Mouse (Mus musculus) liver, embryonic 15.5 days (tissue): ENCODE measurements around the gene App. TPM values are rescaled to one million over a fixed set of nuclear protein-coding genes. Genes with fewer than 3 reads are reported as not detected.
A peak's percentile ranks its signal among the peaks of the same experiment; 100 is the strongest.

Experiments used
- ATAC-seq: fragments of 200-750 bp; cut with Nextera tagmentation; 2 replicates; pipeline ENCODE4 v1.8.0; 2017; ENCODE audit warnings: moderate number of reproducible peaks, mild to moderate bottlenecking, moderate library complexity; ENCODE audit not compliant: insufficient read depth
- H3K27ac ChIP-seq: fragments of 300-500 bp; sonication (generic); replicated peaks from 2 replicates; pipeline ENCODE4 v1.5.1; 2015; ENCODE audit warnings: mild to moderate bottlenecking, inconsistent platforms
- H3K27me3 ChIP-seq: fragments of 300-500 bp; sonication (generic); 2 replicates; pipeline ENCODE4 v1.6.1; 2015; ENCODE audit warnings: mild to moderate bottlenecking, inconsistent platforms
- H3K36me3 ChIP-seq: fragments of 300-500 bp; sonication (generic); replicated peaks from 2 replicates; pipeline ENCODE4 v1.6.1; 2015; ENCODE audit warnings: moderate library complexity, mild to moderate bottlenecking, inconsistent platforms
- H3K4me1 ChIP-seq: fragments of 300-500 bp; sonication (generic); replicated peaks from 2 replicates; pipeline ENCODE4 v1.6.1; 2015; ENCODE audit warnings: inconsistent platforms
- H3K4me2 ChIP-seq: fragments of 300-500 bp; sonication (generic); 2 replicates; pipeline ENCODE4 v1.6.1; 2015; ENCODE audit warnings: moderate library complexity, mild to moderate bottlenecking, inconsistent platforms
- H3K4me3 ChIP-seq: fragments of 300-500 bp; sonication (generic); replicated peaks from 2 replicates; pipeline ENCODE4 v1.5.1; 2015; ENCODE audit warnings: mild to moderate bottlenecking, inconsistent platforms
- H3K9ac ChIP-seq: fragments of 300-500 bp; sonication (generic); 2 replicates; pipeline ENCODE4 v1.6.1; 2015; ENCODE audit warnings: moderate library complexity, mild to moderate bottlenecking, inconsistent platforms
- H3K9me3 ChIP-seq: fragments of 300-500 bp; sonication (generic); replicated peaks from 2 replicates; pipeline ENCODE4 v1.6.1; 2016; ENCODE audit warnings: inconsistent platforms
- whole genome bisulfite sequencing: fragments of 180-500 bp; shearing (Covaris S2); methylation state at CpG from one replicate; pipeline ENCODE4 v1.1.7; 2015; ENCODE audit warnings: mixed read lengths; ENCODE audit not compliant: insufficient replicate concordance; 5-methylcytosine and 5-hydroxymethylcytosine counted together
- polyA plus RNA-seq: library from polyadenylated mRNA; unstranded; fragments of >200 nt; fragmentation: Nextera tagmentation; extraction: Ambion mirVana; gene quantifications from 2 replicates; pipeline ENCODE4 v1.2.1, GENCODE M21; 2015

The App gene
- 17.8 and 19.5 TPM in 2 replicates for polyA plus RNA-seq

DNA sequence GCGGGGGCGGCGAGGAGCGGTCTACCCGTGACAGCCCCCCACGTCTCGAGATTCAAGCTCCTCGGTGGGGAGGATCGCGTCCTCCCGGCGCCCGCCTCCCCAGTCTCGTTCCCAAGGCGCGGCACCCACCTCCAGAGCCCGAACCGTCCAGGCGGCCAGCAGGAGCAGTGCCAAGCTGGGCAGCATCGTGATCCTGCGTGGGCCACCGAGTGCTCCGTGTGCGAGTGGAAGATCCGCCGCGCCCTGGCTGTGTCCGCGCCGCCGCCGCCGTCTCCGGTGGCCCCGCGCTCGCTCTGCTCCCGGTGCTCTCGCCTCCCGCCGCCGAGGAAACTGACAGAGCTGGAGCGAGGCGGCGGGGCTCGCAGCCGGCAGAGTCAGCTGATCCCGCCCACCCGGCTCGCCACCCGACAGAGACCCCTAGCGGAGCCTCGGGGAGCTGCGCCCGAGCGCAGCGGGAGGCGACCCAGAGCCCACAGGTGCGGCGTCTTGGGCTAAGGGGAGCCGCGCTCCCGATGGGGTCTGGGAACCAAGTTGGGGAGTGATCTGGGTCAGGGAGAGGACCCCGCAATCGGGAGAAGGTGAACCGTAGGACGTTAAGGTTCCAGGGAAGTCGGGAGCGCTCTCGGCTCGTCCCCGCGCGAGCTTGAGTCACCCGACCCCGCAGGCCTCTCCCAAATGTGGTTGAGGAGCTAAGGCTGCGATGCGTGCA lies at the start of gene App:
Gene App (minus strand): TSS at position 394 of the 709 bp plus-strand sequence.
- peak; percentile 78 for ATAC-seq
- H3K27me3 ChIP-seq: peaks cover 35% of the 10 kb centered on the region
- H3K4me3 ChIP-seq: peak within 1 kb of the TSS; percentile 66
- H3K9me3 ChIP-seq: no peaks in the 10 kb centered on the region
- H3K27ac ChIP-seq: peak within 1 kb of the TSS; percentile 24
- H3K36me3 ChIP-seq: no peaks in the 10 kb centered on the region
- WGBS: under 1% methylated on average over 77 of the region's 78 CpGs
- H3K4me1 ChIP-seq: peaks cover 11% of the 10 kb centered on the region
- H3K9ac ChIP-seq: peak within 1 kb of the TSS; percentile 58
- peak within 1 kb of the TSS; percentile 85 for H3K4me2 ChIP-seq

DNA sequence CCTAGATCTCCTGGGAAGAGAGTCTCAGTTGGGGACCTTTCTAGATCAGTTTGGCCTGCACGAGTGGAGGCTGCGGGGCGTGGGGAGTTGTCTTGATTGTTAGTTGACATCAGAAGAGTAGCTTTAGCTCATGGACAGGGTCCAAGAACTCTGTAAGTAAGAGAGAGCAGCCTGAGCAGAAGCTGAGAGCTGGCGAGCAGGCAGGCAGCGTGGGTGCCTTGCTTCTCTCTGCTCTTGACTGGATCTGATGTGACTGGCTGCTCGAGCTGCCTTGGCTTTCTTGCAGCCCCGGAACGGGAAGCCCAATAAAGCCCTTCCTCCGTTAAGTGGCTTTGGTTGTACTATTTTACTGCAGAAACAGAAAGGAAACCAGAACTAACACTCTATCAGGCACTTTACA lies 42.3 kb upstream of the App start:
- H3K4me1 ChIP-seq: no peaks in the 10 kb centered on the region
- no peaks in the 10 kb centered on the region for H3K36me3 ChIP-seq
- H3K27ac ChIP-seq: no peak overlapping the region
- no peaks in the 10 kb centered on the region for H3K9me3 ChIP-seq
- no peak overlapping the region for H3K4me2 ChIP-seq
- no peaks in the 10 kb centered on the region for H3K27me3 ChIP-seq
- no peak overlapping the region for H3K4me3 ChIP-seq
- 70% methylated on average over 9 of the region's 9 CpGs for WGBS
- H3K9ac ChIP-seq: no peak overlapping the region
- no peak for ATAC-seq

DNA sequence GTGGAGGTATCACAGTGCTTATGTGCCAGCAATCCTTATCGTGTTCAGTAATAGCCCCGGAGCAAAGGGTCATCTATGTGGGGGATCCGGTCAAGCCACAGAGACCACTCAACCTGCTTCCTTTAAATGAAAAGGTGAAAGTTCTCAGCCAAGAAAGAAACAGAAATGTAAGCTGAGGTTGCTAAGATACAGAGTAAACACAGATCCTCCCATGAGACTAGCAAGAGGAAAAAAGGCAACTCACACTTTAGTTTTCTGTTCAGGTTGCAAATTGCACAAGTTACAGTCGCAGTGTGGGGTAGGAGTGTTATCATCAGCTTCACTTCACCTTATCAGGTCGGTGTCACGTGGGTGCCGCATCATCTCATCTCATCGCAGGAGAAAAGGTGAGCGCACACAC lies 41.6 kb upstream of the App start:
- H3K9me3 ChIP-seq: no peaks in the 10 kb centered on the region
- H3K4me1 ChIP-seq: no peaks in the 10 kb centered on the region
- no peak overlapping the region for H3K4me2 ChIP-seq
- no peak for ATAC-seq
- H3K4me3 ChIP-seq: no peak overlapping the region
- 65% methylated on average over 9 of the region's 9 CpGs for WGBS
- no peak overlapping the region for H3K9ac ChIP-seq
- no peaks in the 10 kb centered on the region for H3K36me3 ChIP-seq
- H3K27ac ChIP-seq: no peak overlapping the region
- no peaks in the 10 kb centered on the region for H3K27me3 ChIP-seq

DNA sequence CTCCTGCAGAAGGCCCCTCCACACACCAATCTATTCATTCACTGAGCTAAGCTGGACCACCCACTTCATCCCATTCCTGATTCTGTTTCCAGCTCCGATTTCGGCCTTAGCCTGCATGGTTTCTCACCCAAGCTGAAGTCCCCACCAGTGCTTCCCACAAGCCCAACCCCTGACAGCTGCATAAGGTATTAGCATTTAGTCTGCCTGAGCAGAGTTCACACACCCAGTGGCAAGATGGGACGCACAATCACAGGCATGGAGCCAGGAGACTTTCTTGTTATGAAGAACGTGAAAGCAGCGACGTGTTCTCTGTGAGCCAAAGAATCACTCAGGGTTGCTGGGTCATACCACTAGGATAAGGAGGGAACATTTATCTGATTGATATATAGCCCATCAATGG lies 22.1 kb upstream of the App start:
- H3K4me1 ChIP-seq: no peaks in the 10 kb centered on the region
- 65% methylated on average over 6 of the region's 6 CpGs for WGBS

DNA sequence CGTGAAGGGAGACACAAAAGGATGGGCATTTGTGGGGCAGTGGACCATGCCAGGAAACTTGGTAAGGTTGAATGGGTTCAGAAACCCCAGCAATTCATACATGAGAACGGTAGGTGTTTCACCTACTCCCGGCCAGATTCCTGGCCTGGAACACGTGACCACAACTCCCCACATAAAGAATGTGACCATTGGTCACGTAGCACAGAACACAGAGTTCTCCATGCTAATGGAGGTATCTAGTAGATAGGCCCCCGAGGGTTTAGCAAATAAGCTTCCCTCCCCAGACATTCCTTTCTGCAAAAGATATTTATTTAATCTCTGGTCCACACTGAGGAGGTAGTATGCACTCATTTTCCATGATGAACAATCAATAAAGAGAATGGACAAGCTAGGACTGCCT lies 21.6 kb upstream of the App start:
- Histone ChIP-seq H3K9me3 (no peaks in the 10 kb centered on the region), H3K27me3 (no peaks in the 10 kb centered on the region), H3K4me1 (no peaks in the 10 kb centered on the region), H3K4me3 (no peak overlapping the region), H3K9ac (no peak overlapping the region), H3K27ac (no peak overlapping the region), H3K36me3 (no peaks in the 10 kb centered on the region), H3K4me2 (no peak overlapping the region)
- ATAC-seq: no peak
- 59% methylated on average over 6 of the region's 6 CpGs for WGBS

More for the DNA sequence above, 22.1 kb upstream of the App start:
- no peak for ATAC-seq
- H3K27me3 ChIP-seq: no peaks in the 10 kb centered on the region
- no peak overlapping the region for H3K27ac ChIP-seq
- H3K9me3 ChIP-seq: no peaks in the 10 kb centered on the region
- no peak overlapping the region for H3K4me2 ChIP-seq
- H3K4me3 ChIP-seq: no peak overlapping the region
- no peaks in the 10 kb centered on the region for H3K36me3 ChIP-seq
- no peak overlapping the region for H3K9ac ChIP-seq

DNA sequence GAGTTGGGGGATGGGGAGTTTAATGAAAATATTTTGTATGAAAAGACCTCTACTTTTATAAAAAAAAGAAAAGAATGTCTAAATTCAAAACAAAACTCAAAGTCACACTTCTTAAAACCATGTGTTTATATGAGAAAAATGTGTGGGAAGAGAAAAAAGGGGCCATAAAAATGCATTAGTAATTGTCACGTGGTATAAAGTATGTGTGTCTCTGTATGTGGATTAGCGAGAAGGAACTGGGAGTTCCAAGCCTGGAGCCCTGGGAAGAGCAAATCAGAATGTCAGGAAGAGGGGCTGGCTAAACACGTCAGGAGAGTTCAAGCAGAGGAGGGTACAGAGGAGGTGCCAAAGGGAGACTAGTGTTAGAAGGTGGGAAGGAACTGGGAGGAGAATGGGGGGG lies 7.9 kb upstream of the App start:
- no peaks in the 10 kb centered on the region for H3K36me3 ChIP-seq
- H3K4me2 ChIP-seq: no peak overlapping the region
- no peak overlapping the region for H3K4me3 ChIP-seq
- H3K4me1 ChIP-seq: no peaks in the 10 kb centered on the region
- 57% methylated on average over 3 of the region's 3 CpGs for WGBS
- no peak overlapping the region for H3K27ac ChIP-seq
- H3K9me3 ChIP-seq: no peaks in the 10 kb centered on the region
- no peak for ATAC-seq
- H3K9ac ChIP-seq: no peak overlapping the region
- no peaks in the 10 kb centered on the region for H3K27me3 ChIP-seq

DNA sequence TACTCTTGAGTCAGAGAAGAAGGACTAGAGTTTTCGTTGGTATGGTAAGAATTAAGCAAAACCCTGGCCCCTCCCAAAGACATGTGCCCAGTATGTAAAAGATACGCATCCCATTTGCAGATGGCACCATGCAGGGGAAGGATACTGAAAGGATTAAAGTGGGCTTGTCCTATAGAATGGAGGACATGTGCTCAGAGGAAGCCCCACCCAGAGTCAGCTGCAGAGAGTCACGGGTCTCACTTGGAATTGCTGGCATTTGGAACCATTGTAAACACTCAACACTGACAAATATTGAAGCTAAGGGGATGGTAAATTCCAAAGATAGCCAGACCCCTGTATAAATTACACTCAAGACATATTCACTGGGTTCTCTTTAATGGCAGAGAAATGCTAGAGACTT lies 7.1 kb upstream of the App start:
- no peaks in the 10 kb centered on the region for H3K9me3 ChIP-seq
- no peaks in the 10 kb centered on the region for H3K27me3 ChIP-seq
- no peaks in the 10 kb centered on the region for H3K4me1 ChIP-seq
- no peak overlapping the region for H3K9ac ChIP-seq
- no peak overlapping the region for H3K4me3 ChIP-seq
- ATAC-seq: no peak
- 66% methylated on average over 3 of the region's 3 CpGs for WGBS
- H3K27ac ChIP-seq: no peak overlapping the region
- H3K4me2 ChIP-seq: no peak overlapping the region
- H3K36me3 ChIP-seq: no peaks in the 10 kb centered on the region

DNA sequence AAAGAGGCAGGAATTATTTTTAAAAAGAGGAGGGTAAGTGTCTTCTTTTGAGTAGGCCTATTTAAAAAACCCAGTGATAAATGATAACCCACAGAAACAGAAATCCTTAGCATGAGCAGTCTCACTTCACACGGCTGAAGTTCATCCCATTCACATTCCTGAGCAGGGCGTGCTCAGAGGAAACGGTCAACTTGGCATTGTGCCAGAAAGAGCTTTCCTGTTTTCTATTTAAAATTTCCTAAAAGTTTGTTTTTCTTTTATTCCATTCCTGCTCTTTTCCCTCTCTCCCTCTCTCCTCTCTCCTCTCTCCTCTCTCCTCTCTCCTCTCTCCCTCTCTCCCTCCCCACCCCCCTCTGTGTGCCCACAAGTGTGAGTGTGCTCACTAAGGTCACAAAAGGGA lies 3.1 kb upstream of the App start:
- H3K27me3 ChIP-seq: peaks cover 35% of the 10 kb centered on the region
- no peaks in the 10 kb centered on the region for H3K9me3 ChIP-seq
- no peak overlapping the region for H3K4me3 ChIP-seq
- ATAC-seq: no peak
- WGBS: 43% methylated on average over 3 of the region's 3 CpGs
- H3K27ac ChIP-seq: no peak overlapping the region
- peaks cover 11% of the 10 kb centered on the region for H3K4me1 ChIP-seq
- H3K4me2 ChIP-seq: no peak overlapping the region
- H3K9ac ChIP-seq: no peak overlapping the region
- H3K36me3 ChIP-seq: no peaks in the 10 kb centered on the region

DNA sequence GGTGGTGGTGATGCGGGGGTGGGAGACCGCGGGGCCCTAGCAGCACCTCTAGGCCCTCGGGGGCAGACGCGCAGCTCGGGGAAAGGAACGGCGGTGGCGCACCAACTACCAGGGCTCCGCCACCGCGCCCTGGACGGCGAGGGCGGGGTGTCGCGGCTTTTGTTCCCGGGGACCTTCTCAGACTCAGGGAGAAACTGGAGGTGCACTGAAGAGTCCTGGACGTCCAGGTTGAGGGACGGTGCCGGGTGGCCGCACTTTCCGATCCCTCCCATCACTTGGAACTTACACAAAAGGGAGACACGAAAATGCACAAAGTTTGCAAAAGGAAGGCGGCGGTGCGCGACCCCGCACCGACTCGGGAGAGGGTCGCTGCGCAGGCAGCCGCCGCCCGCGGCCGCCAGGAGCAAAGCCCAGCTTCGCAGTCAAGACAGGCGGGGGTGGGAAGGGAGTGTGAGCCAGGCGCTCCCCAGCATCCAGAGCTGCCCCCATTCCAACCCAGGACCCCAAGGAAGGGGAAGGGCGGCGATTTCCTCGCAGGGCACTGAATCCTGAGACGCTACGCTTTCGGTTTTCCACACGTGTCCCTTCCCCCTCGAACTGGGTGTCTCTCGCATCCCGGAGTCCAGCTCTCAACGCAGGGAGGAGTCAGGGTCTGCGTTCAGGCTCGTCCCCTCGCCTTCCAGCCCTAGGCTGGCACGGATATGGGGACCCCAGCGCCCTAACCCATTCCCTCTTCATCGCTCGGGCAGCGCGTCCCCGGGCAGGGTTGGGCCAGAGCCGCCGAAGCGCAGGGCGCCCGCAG lies 794 bp downstream of the App start:
- Histone ChIP-seq H3K9ac (peak overlapping the region; percentile 58), H3K27me3 (peaks cover 35% of the 10 kb centered on the region), H3K36me3 (no peaks in the 10 kb centered on the region), H3K9me3 (no peaks in the 10 kb centered on the region), H3K4me1 (peaks cover 11% of the 10 kb centered on the region), H3K27ac (peak overlapping the region; percentile 24; the same call in 1 of the 2 replicates), H3K4me3 (peak overlapping the region; percentile 66), H3K4me2 (peak overlapping the region; percentile 85)
- ATAC-seq: peak; percentile 20; the same call in 1 of the 2 replicates
- WGBS: under 1% methylated on average over 68 of the region's 68 CpGs

DNA sequence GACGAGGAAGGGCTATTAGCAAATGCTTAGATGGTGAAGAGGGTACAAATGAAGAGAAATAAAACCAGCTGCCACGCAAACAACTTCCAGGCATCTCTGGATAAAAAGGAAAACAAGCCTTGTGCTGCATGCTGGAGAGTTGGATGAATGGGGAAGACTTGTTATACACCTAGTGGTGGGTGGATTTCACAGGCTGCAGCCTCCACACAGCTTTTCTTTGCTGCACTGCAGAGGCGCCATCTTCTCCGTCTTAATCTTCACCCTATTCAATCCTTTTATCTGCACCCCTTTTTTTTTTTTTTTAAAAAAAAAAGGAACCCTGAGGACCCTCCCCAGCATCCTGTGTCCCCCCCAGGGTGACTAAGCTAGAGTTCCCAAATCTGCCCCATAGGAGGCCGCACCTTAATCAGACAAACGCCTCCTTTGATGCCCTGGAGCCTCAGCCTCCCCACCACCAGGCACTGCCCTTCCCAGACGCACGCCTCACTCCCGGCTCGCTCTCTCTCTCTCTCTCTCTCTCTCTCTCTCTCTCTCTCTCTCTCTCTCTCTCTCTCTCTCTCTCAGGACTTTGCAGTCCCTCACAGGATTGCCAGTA lies 1.5 kb downstream of the App start:
- WGBS: 8% methylated on average over 10 of the region's 10 CpGs
- H3K27ac ChIP-seq: no peak overlapping the region
- ATAC-seq: no peak
- peak overlapping the region; percentile 85 for H3K4me2 ChIP-seq
- H3K9me3 ChIP-seq: no peaks in the 10 kb centered on the region
- peaks cover 11% of the 10 kb centered on the region for H3K4me1 ChIP-seq
- H3K9ac ChIP-seq: peak overlapping the region; percentile 58; the same call in 1 of the 2 replicates
- peaks cover 35% of the 10 kb centered on the region for H3K27me3 ChIP-seq
- H3K36me3 ChIP-seq: no peaks in the 10 kb centered on the region
- peak overlapping the region; percentile 66 for H3K4me3 ChIP-seq

DNA sequence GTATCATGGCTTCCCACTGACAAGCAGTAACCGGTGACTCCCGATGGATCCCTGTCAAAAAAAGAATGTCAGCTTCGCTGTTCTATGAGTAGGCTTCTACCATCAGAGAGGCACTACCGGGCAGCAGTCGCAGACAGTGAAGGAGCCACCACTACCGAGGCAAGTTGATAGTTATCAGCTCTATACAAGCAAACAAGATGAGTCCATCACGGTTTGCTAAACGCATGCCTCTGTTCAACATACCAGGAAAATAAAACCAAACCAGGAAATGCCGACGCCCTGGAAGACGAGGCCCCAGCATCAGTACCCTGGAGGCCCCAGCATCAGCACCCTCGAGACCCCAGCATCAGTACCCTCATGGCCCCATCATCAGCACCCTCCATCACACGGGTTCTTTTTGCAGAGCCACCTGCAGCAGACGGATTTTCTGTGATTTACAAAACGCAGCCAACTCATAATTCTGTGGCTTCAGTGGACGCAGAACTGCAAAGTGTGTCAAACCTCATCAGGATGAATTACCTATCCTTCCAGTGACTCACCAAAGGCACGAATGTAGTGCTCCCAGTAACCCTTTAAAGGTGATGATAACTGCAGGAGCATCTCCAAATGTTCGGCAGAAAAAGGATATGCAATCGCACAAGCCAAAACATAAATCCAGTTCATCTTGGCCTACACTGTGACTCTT lies 2.6 kb downstream of the App start:
- no peaks in the 10 kb centered on the region for H3K9me3 ChIP-seq
- H3K36me3 ChIP-seq: no peaks in the 10 kb centered on the region
- no peak overlapping the region for H3K4me3 ChIP-seq
- H3K27me3 ChIP-seq: peaks cover 35% of the 10 kb centered on the region
- H3K4me1 ChIP-seq: peaks cover 11% of the 10 kb centered on the region
- ATAC-seq: no peak
- 60% methylated on average over 19 of the region's 19 CpGs for WGBS
- no peak overlapping the region for H3K9ac ChIP-seq
- no peak overlapping the region for H3K27ac ChIP-seq
- H3K4me2 ChIP-seq: no peak overlapping the region
